Mouse (Mus musculus) liver, adult 2 months (tissue): Measurements from ENCODE around the gene Ttc16.

Experiments
- CTCF ChIP-seq: fragments of 200-500 bp; IDR thresholded peaks from 2 replicates; pipeline ENCODE4 v1.5.1; 2011; ENCODE audit warnings: low read depth, low read length, control low read depth
- POLR2A ChIP-seq: fragments of 200-500 bp; IDR thresholded peaks from 2 replicates; pipeline ENCODE4 v1.6.1; 2011; ENCODE audit warnings: low read length, control low read depth; ENCODE audit not compliant: insufficient read depth; ENCODE audit errors: extremely low read depth

GRCm38 (mm10) chr2:32714117-32714986 lies 61.1 kb downstream of the Ttc16 start:
- TF ChIP-seq CTCF (no peak), POLR2A (no peak)
